Mouse (Mus musculus) ES-CJ7 (cell line): ENCODE data around the gene Gm10436.
"Not testable (repeated sequence)": the region's sequence is repeated elsewhere in the genome, so short reads cannot be mapped to it uniquely, and the experiment has no call there.

ENCODE experiments used
- DNase-seq: peaks from one replicate; pipeline ENCODE4 v3.0.0; 2011; ENCODE audit warnings: low read depth, low spot score

Gene Gm10436

DNA sequence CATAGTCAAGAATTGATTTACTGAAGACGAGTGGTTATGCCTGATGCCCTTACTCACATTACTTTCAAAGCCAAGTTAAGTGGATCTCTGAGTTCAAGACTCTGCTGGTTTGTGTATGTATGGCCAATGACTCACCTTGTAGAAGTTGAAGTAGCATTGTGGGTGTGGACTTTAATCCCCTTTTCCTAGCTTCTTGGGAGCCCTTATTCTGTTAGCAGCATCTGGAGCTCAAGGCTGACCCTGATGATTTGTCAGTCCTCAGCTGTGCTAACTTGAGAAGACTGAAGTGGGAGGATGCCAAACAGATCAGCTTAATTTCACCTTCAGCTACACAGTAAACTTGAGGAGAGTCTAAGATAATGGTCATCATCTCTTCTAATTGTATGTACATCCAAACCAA is at the start of gene Gm10436:
Gm10436 (minus strand) TSS at position 101 of the 400 bp plus-strand sequence.
- not testable (repeated sequence) for DNase-seq

GRCm38 (mm10) chr12:88219445-88219844 is 37.5 kb upstream of the Gm10436 start:
- no peak for DNase-seq

- DNase-seq = not testable (repeated sequence)
Observed at GRCm38 (mm10) chr12:88218059-88218458, 36.2 kb upstream of the Gm10436 start.

DNA sequence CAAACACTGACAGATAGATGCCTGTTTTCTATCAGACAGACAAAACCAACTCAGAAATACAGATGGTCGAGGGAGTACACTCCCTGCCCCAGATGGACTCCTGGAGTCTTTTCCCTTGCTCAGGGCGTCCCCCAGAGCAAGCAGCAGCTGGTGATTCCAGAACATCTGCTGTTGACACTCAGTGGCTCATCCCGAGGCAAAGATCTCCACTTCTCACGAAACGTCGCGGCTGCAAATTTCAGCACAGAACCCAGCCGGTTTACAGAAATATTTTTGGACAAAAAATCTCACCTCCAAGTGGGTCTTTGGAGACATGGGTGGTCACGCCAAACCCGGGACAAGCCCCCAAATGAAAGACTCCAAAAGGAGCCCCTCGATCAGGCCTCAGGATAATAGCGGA is 32.7 kb upstream of the Gm10436 start:
- DNase-seq = no peak

DNA sequence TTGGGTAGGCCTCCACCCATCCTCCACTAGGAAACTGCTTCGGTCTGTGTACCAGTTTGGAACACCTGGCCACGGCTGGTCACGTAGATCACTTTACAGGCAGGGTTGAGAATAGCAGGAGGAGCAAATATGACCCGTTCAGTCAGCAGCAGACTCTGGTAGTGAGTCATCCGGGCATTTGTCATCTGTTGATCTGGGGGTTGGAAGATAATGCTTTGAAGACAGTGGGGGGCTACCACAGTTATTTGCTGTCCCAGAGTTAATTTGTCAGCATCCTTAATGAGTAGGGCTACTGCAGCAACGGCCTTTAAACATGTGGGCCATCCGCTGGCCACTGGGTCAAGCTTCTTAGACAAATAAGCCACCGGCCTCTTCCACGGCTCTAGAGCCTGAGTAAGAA is 29.6 kb upstream of the Gm10436 start:
- not testable (repeated sequence) for DNase-seq

- peak; percentile 39 for DNase-seq
Observed at GRCm38 (mm10) chr12:88202856-88203255, 20.9 kb upstream of the Gm10436 start.
